Mouse (Mus musculus): ENCODE results near the gene Rnaset2b. TPM values are rescaled to one million over a fixed set of nuclear protein-coding genes. Genes with fewer than 3 reads are reported as not detected.
"Not testable (repeated sequence)": the region's sequence is repeated elsewhere in the genome, so short reads cannot be mapped to it uniquely, and the experiment has no call there.

Gene Rnaset2b
- total RNA-seq, 1 experiment from 2014 or later, result 836 TPM

GRCm38 (mm10) chr17:7033192-7034166 is 63.0 kb downstream of the Rnaset2b start:
- ATAC-seq (replicated peaks; ENCODE audit: insufficient number of reproducible peaks, low FRiP score, low TSS enrichment, poor library complexity, severe bottlenecking), result not testable (repeated sequence)

Other genes with a start within 250 kb of the Rnaset2b start
- gene Ezr, start 187.8 kb upstream of the Rnaset2b start, total RNA-seq (2017), result 389 to 480 TPM (median 421 TPM) in 3 replicates
- gene Rsph3b, start 22.0 kb upstream of the Rnaset2b start, total RNA-seq (2017), result 18.0 to 27.7 TPM (median 23.5 TPM) in 3 replicates
- 15.4 to 26.5 TPM (median 20.1 TPM) in 3 replicates for gene Tagap1, start 9.5 kb upstream of the Rnaset2b start, total RNA-seq (2017)
- 3.1 to 6.7 TPM in 2 of 3 replicates, not detected in the other for gene Gm49721, start 8.3 kb downstream of the Rnaset2b start, total RNA-seq (2017)
- gene Gm1604a, start 54.9 kb downstream of the Rnaset2b start, total RNA-seq (2017), result not detected in 3 replicates
- gene Rps6ka2, start 199.5 kb downstream of the Rnaset2b start, total RNA-seq (2017), result 20.2 to 30.6 TPM (median 22.7 TPM) in 3 replicates

Data from monocyte, adult 5-6 weeks (primary cell).